ENCODE assay signal across 11 mouse cellular contexts in the genomic region with DNA sequence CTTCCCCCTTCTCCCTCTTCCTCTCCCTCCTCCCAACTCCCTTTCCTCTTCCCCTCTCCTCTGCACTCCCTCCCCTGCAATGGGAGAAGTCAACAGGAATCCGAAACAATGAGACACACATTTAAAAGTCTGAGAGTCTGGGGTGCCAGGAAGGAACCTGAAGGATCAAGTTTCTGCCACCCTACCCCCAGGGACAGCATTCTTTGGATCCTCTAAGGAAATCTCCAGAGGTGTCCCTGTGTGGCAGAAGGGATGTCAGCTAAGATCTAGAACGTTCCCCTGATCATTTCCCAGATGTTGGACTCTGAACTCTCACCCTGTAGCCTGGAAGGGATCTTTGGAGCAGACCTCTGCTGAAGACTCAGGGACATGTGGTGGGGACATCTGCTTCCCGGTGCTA. TPM values are rescaled to one million over a fixed set of nuclear protein-coding genes. Genes with fewer than 3 reads are reported as not detected.
A peak's percentile ranks its signal among the peaks of the same experiment; 100 is the strongest.
DNase-seq lines count a peak whose midpoint lies in the region; ATAC-seq and TF ChIP-seq lines count a peak whose summit lies in the region.
"Had no signal": no experiment of that assay in that cellular context is flagged by ENCODE, and none has a peak within 500 bp of the region (broad histone marks: within the 10 kb centered on the region; RNA-seq: fewer than 3 reads in every experiment).

No protein-coding gene starts in this region.

- no peak overlapping the region for H3K4me2 ChIP-seq in heart, embryonic 15.5 days
- no peak overlapping the region for H3K4me2 ChIP-seq in lung, embryonic 14.5 days
- no peak overlapping the region for H3K4me2 ChIP-seq in embryonic facial prominence, embryonic 15.5 days (replicated peaks)
- H3K4me2 ChIP-seq in stomach, embryonic 14.5 days (replicated peaks; ENCODE audit: low read depth, low read length): no peak overlapping the region
- H3K4me2 ChIP-seq: liver, embryonic 15.5 days had no signal

- H3K36me3 ChIP-seq in heart, embryonic 15.5 days: peaks cover 48% of the 10 kb centered on the region
- peaks cover 81% of the 10 kb centered on the region for H3K36me3 ChIP-seq in lung, embryonic 14.5 days (ENCODE audit: insufficient read depth)
- H3K36me3 ChIP-seq in embryonic facial prominence, embryonic 15.5 days: peaks cover 66% of the 10 kb centered on the region
- H3K36me3 ChIP-seq in stomach, embryonic 14.5 days (ENCODE audit: control insufficient read depth, insufficient read depth, low read length): peaks cover 47% of the 10 kb centered on the region

- 54% methylated on average over 3 of the region's 3 CpGs for WGBS in heart, embryonic 15.5 days
- WGBS in lung, embryonic 14.5 days: 56% methylated on average over 3 of the region's 3 CpGs
- WGBS in embryonic facial prominence, embryonic 15.5 days: 38% methylated on average over 3 of the region's 3 CpGs
- WGBS in stomach, embryonic 14.5 days: 48% methylated on average over 3 of the region's 3 CpGs

- DNase-seq in heart, adult 9 months (ENCODE audit: low spot score in 2 of 2): no peak
- peak; percentile 34 for DNase-seq in lung, embryonic 14.5 days
- DNase-seq in lung, adult 18-20 months: no peak
- DNase-seq in left cerebral cortex, postnatal 14 days (ENCODE audit: low spot score in 2 of 2): no peak
- DNase-seq: adrenal gland, adult 2 months; cerebellum, postnatal 36 days; midbrain, embryonic 14.5 days had no signal

- no peak for ATAC-seq in heart, embryonic 15.5 days (replicated peaks; ENCODE audit: insufficient number of reproducible peaks, insufficient read depth, low FRiP score, low read depth)
- ATAC-seq in lung, embryonic 14.5 days (ENCODE audit: insufficient read depth): no peak
- no peak for ATAC-seq in embryonic facial prominence, embryonic 15.5 days (ENCODE audit: insufficient number of reproducible peaks, low FRiP score, low TSS enrichment, low read depth)
- no peak for ATAC-seq in stomach, embryonic 14.5 days (ENCODE audit: insufficient number of reproducible peaks, insufficient read depth, low FRiP score, low read depth)

- H3K9ac ChIP-seq in heart, embryonic 15.5 days: no peak overlapping the region
- no peak overlapping the region for H3K9ac ChIP-seq in lung, embryonic 14.5 days
- H3K9ac ChIP-seq in embryonic facial prominence, embryonic 15.5 days: no peak overlapping the region
- no peak overlapping the region for H3K9ac ChIP-seq in stomach, embryonic 14.5 days (replicated peaks; ENCODE audit: low read depth, low read length)
- H3K9ac ChIP-seq: liver, embryonic 15.5 days had no signal

- no peak for TF ChIP-seq CTCF in lung, embryonic 14.5 days (IDR thresholded peaks at IDR 0.05; ENCODE audit: low read depth)

- intact Hi-C loops in left cerebral cortex, postnatal 14 days (cut with DNase I): no loop called here

- H3K4me1 ChIP-seq in heart, embryonic 15.5 days (replicated peaks): peaks cover 45% of the 10 kb centered on the region
- peaks cover 10% of the 10 kb centered on the region; the same call in 1 of the 2 replicates for H3K4me1 ChIP-seq in lung, embryonic 14.5 days (ENCODE audit: insufficient read depth)
- H3K4me1 ChIP-seq in embryonic facial prominence, embryonic 15.5 days: peaks cover 47% of the 10 kb centered on the region
- peaks cover 30% of the 10 kb centered on the region for H3K4me1 ChIP-seq in stomach, embryonic 14.5 days (ENCODE audit: control insufficient read depth, insufficient read depth, low read length)

- peak overlapping the region; percentile 62 for H3K27ac ChIP-seq in heart, embryonic 15.5 days
- H3K27ac ChIP-seq in lung, embryonic 14.5 days (ENCODE audit: low read depth): peak overlapping the region; percentile 3; the same call in 1 of the 2 replicates
- H3K27ac ChIP-seq in embryonic facial prominence, embryonic 15.5 days (replicated peaks): peak overlapping the region; percentile 55
- H3K27ac ChIP-seq in stomach, embryonic 14.5 days (ENCODE audit: low read length): peak overlapping the region; percentile 62; the same call in 1 of the 2 replicates
- H3K27ac ChIP-seq: liver, embryonic 15.5 days had no signal

- no peaks in the 10 kb centered on the region for H3K27me3 ChIP-seq in heart, embryonic 15.5 days
- H3K27me3 ChIP-seq in lung, embryonic 14.5 days (ENCODE audit: insufficient read depth, low read length): no peaks in the 10 kb centered on the region
- no peaks in the 10 kb centered on the region for H3K27me3 ChIP-seq in embryonic facial prominence, embryonic 15.5 days
- no peaks in the 10 kb centered on the region for H3K27me3 ChIP-seq in stomach, embryonic 14.5 days (ENCODE audit: control insufficient read depth, insufficient read depth, low read length)
- H3K27me3 ChIP-seq: liver, embryonic 15.5 days had no signal

- no peak overlapping the region for H3K4me3 ChIP-seq in heart, embryonic 15.5 days
- H3K4me3 ChIP-seq in lung, embryonic 14.5 days (ENCODE audit: low read depth, low read length): no peak overlapping the region
- H3K4me3 ChIP-seq in embryonic facial prominence, embryonic 15.5 days (replicated peaks): no peak overlapping the region
- no peak overlapping the region for H3K4me3 ChIP-seq in stomach, embryonic 14.5 days (ENCODE audit: low read depth, low read length)
- H3K4me3 ChIP-seq: liver, embryonic 15.5 days had no signal

- H3K9me3 ChIP-seq in heart, embryonic 15.5 days (replicated peaks): no peaks in the 10 kb centered on the region
- H3K9me3 ChIP-seq in lung, embryonic 14.5 days (ENCODE audit: low read depth, low read length): no peaks in the 10 kb centered on the region
- H3K9me3 ChIP-seq in embryonic facial prominence, embryonic 15.5 days (replicated peaks): no peaks in the 10 kb centered on the region
- H3K9me3 ChIP-seq in stomach, embryonic 14.5 days (ENCODE audit: control insufficient read depth, low read depth, low read length): no peaks in the 10 kb centered on the region
- H3K9me3 ChIP-seq: liver, embryonic 15.5 days had no signal

RNA-seq across cellular contexts. Expression of a gene that starts 12.5 kb away (rescaled TPM):
- polyA plus RNA-seq in heart, embryonic 15.5 days (2015; fragmentation: Nextera tagmentation; extraction: Ambion mirVana): 1,914 and 2,149 TPM in 2 replicates
- 1,429 and 1,454 TPM in 2 replicates for polyA plus RNA-seq in lung, embryonic 14.5 days (2014; fragmentation: Nextera tagmentation; extraction: Ambion mirVana)
- 3,074 and 3,219 TPM in 2 replicates for polyA plus RNA-seq in embryonic facial prominence, embryonic 15.5 days (2015; fragmentation: Nextera tagmentation; extraction: Ambion mirVana)
- 1,638 and 1,722 TPM in 2 replicates for polyA plus RNA-seq in stomach, embryonic 14.5 days (2014; fragmentation: Nextera tagmentation; extraction: Ambion mirVana)
- total RNA-seq in left cerebral cortex, postnatal 14 days (2021): 100 to 1,000 TPM; 371 to 390 TPM

RNA-seq across cellular contexts. Expression of a gene that starts 50.5 kb away (rescaled TPM):
- polyA plus RNA-seq in heart, embryonic 15.5 days (2015; fragmentation: Nextera tagmentation; extraction: Ambion mirVana): 252 and 260 TPM in 2 replicates
- polyA plus RNA-seq in lung, embryonic 14.5 days (2014; fragmentation: Nextera tagmentation; extraction: Ambion mirVana): 506 and 535 TPM in 2 replicates
- 487 and 541 TPM in 2 replicates for polyA plus RNA-seq in embryonic facial prominence, embryonic 15.5 days (2015; fragmentation: Nextera tagmentation; extraction: Ambion mirVana)
- 463 and 507 TPM in 2 replicates for polyA plus RNA-seq in stomach, embryonic 14.5 days (2014; fragmentation: Nextera tagmentation; extraction: Ambion mirVana)
- total RNA-seq in left cerebral cortex, postnatal 14 days (2021): 100 to 1,000 TPM; 123 to 140 TPM

RNA-seq across cellular contexts. Expression of a gene that starts 59.0 kb away (rescaled TPM):
- polyA plus RNA-seq in heart, embryonic 15.5 days (2015; fragmentation: Nextera tagmentation; extraction: Ambion mirVana): 94.4 and 105 TPM in 2 replicates
- polyA plus RNA-seq in lung, embryonic 14.5 days (2014; fragmentation: Nextera tagmentation; extraction: Ambion mirVana): 203 and 217 TPM in 2 replicates
- polyA plus RNA-seq in embryonic facial prominence, embryonic 15.5 days (2015; fragmentation: Nextera tagmentation; extraction: Ambion mirVana): 150 and 160 TPM in 2 replicates
- 162 and 177 TPM in 2 replicates for polyA plus RNA-seq in stomach, embryonic 14.5 days (2014; fragmentation: Nextera tagmentation; extraction: Ambion mirVana)
- total RNA-seq in left cerebral cortex, postnatal 14 days (2021): 10 to 100 TPM; 38.1 to 38.8 TPM

Comparison
In these comparisons a context has a peak if more than half of its experiments do, and no peak if none do; other contexts are left out.
1. H3K27ac ChIP-seq: peak in every context shown above with its lines; median percentile 62 in heart, embryonic 15.5 days; 62 in stomach, embryonic 14.5 days; 55 in embryonic facial prominence, embryonic 15.5 days; 3 in lung, embryonic 14.5 days.